Mouse (Mus musculus) liver, embryonic 14.5 days (tissue): ENCODE measurements at regions not wholly inside any gene's neighbourhood (a gene's known extent, or its start where the extent isn't known, plus 50 kb on each side); places are given as distances from the start of the nearest gene placed in this dataset.

Source experiments
- CTCF ChIP-seq: IDR thresholded peaks from 2 replicates; pipeline ENCODE4 v1.5.1; 2016; ENCODE audit warnings: antibody characterized with exemption, low read depth, control low read depth
- EP300 ChIP-seq: IDR thresholded peaks from 2 replicates; pipeline ENCODE4 v1.6.1; 2016; ENCODE audit warnings: antibody characterized with exemption, low read depth

GRCm38 (mm10) chr14:18391824-18392486 lies 60.3 kb upstream of the Ube2e1 start:
- no peak for TF ChIP-seq EP300
- TF ChIP-seq CTCF = no peak
